Mouse (Mus musculus) layer of hippocampus, adult 2 months (tissue): Measurements from ENCODE around the gene Obsl1. TPM values are rescaled to one million over a fixed set of nuclear protein-coding genes. Genes with fewer than 3 reads are reported as not detected.
A peak's percentile ranks its signal among the peaks of the same experiment; 100 is the strongest.

ENCODE experiments used
- DNase-seq, 2 experiments: peaks; one replicate each; pipeline ENCODE4 v3.0.0; 2022; ENCODE audit warnings: low spot score in 2 of 2
- H3K27ac ChIP-seq: fragments of 200-600 bp; 2 replicates; pipeline ENCODE4 v1.8.1; 2022
- H3K4me3 ChIP-seq: fragments of 200-600 bp; 2 replicates; pipeline ENCODE4 v1.8.1; 2022; ENCODE audit warnings: mild to moderate bottlenecking
- CTCF ChIP-seq: fragments of 200-600 bp; conservative IDR thresholded peaks from 2 replicates; pipeline ENCODE4 v1.8.1; 2022; ENCODE audit warnings: antibody characterized with exemption, mild to moderate bottlenecking, moderate library complexity
- total RNA-seq, 2 experiments: library from RNA; stranded (reverse); gene quantifications; 2 replicates each; pipeline ENCODE4 v1.2.3; 2021

Gene Obsl1
- total RNA-seq, 2 experiments from 2014 or later, result 20.6 to 25.9 TPM

GRCm38 (mm10) chr1:75511437-75512210 is 5.4 kb upstream of the Obsl1 start:
- TF ChIP-seq CTCF, result no peak
- DNase-seq, result no peak
- no peak overlapping the region for H3K27ac ChIP-seq
- no peak overlapping the region for H3K4me3 ChIP-seq

- no peak for DNase-seq
- no peak overlapping the region for H3K4me3 ChIP-seq
- TF ChIP-seq CTCF, result no peak
- H3K27ac ChIP-seq, result no peak overlapping the region
Measured at GRCm38 (mm10) chr1:75510154-75510553, 3.9 kb upstream of the Obsl1 start.

- no peak for TF ChIP-seq CTCF
- Histone ChIP-seq H3K27ac (no peak overlapping the region), H3K4me3 (no peak overlapping the region)
- DNase-seq, result no peak
Measured at GRCm38 (mm10) chr1:75509586-75509985, 3.3 kb upstream of the Obsl1 start.

- no peak for DNase-seq
- H3K27ac ChIP-seq, result peak within 1 kb of the TSS; percentile 94
- no peak for TF ChIP-seq CTCF
- H3K4me3 ChIP-seq, result peak within 1 kb of the TSS; percentile 84
Measured at GRCm38 (mm10) chr1:75507006-75507405, 754 bp upstream of the Obsl1 start, which contains the start of gene Inha. Gene Inha, plus strand, starts transcription at chr1:75507077.

GRCm38 (mm10) chr1:75505159-75505955 is 895 bp downstream of the Obsl1 start:
- Histone ChIP-seq H3K4me3 (peak overlapping the region; percentile 84), H3K27ac (peak overlapping the region; percentile 94)
- DNase-seq, result peak; percentile 72
- no peak for TF ChIP-seq CTCF

- peak; percentile 65 to 74 for DNase-seq
- Histone ChIP-seq H3K4me3 (peak overlapping the region; percentile 84), H3K27ac (peak overlapping the region; percentile 94)
- no peak for TF ChIP-seq CTCF
Measured at GRCm38 (mm10) chr1:75504256-75505045, 1.8 kb downstream of the Obsl1 start.

- no peak for TF ChIP-seq CTCF
- Histone ChIP-seq H3K4me3 (no peak overlapping the region), H3K27ac (no peak overlapping the region)
- no peak for DNase-seq
Measured at GRCm38 (mm10) chr1:75503651-75503980, 2.6 kb downstream of the Obsl1 start.

GRCm38 (mm10) chr1:75502945-75503650 is 3.2 kb downstream of the Obsl1 start:
- no peak for DNase-seq
- TF ChIP-seq CTCF, result no peak
- H3K27ac ChIP-seq, result no peak overlapping the region
- no peak overlapping the region for H3K4me3 ChIP-seq

- no peak for TF ChIP-seq CTCF
- no peak for DNase-seq
- Histone ChIP-seq H3K27ac (no peak overlapping the region), H3K4me3 (no peak overlapping the region)
Measured at GRCm38 (mm10) chr1:75501905-75502304, 4.3 kb downstream of the Obsl1 start.

GRCm38 (mm10) chr1:75499441-75499840 is 6.8 kb downstream of the Obsl1 start:
- DNase-seq, result no peak
- H3K27ac ChIP-seq, result no peak overlapping the region
- TF ChIP-seq CTCF, result peak; percentile 21; the same call in 1 of the 2 replicates
- H3K4me3 ChIP-seq, result no peak overlapping the region

- Histone ChIP-seq H3K27ac (no peak overlapping the region), H3K4me3 (no peak overlapping the region)
- no peak for TF ChIP-seq CTCF
- DNase-seq, result no peak
Measured at GRCm38 (mm10) chr1:75498897-75499296, 7.4 kb downstream of the Obsl1 start.

- no peak overlapping the region for H3K4me3 ChIP-seq
- TF ChIP-seq CTCF, result peak; percentile 87
- H3K27ac ChIP-seq, result no peak overlapping the region
- DNase-seq, result no peak
Measured at GRCm38 (mm10) chr1:75494878-75495548, 11.2 kb downstream of the Obsl1 start.
